Mouse (Mus musculus): ENCODE results near the gene Rln3. TPM values are rescaled to one million over a fixed set of nuclear protein-coding genes. Genes with fewer than 3 reads are reported as not detected.

The Rln3 gene
- polyA plus RNA-seq, 1 experiment from 2014 or later = not detected

DNA sequence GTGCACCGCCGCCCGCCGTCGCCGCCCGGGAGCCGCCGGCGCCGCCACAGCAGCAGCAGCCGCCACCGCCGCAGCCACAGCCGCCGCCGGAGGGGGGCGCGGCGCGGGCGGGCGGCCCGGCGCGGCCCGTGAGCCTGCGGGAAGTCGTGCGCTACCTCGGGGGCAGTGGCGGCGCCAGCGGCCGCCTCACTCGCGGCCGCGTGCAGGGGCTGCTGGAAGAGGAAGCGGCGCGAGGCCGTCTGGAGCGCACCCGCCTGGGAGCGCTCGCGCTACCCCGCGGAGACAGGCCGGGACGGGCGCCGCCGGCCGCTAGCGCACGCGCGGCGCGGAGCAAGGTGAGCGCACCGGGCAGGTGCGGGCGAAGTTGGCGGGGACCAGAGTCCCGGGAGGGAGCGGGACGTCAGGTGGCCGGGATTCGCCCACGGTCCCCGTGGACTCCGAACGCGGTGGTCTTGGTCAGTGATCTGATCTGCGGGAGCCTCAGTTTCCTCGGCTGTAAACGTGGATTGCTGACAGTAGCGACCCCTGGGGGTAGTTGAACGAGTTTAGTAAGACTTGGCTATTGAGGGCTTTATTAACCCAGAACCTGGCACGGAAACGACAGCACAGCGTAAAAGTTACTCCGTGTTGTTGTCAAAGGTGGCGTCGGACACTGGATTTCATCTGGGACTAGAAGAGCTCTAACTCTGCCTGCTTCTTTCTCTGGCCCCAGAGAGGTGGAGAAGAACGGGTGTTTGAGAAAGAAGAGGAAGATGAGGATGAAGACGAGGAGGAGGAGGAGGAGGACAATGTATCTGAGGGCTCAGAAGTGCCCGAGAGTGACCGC is 46.4 kb downstream of the Rln3 start:
- Histone ChIP-seq H3K36me3 (ENCODE audit: control insufficient read depth, insufficient read depth, low read length) (peaks cover 30% of the 10 kb centered on the region), H3K4me3 (ENCODE audit: low read depth, low read length) (peak overlapping the region; percentile 71), H3K27ac (ENCODE audit: low read depth, low read length) (peak overlapping the region; percentile 97), H3K9me3 (replicated peaks; ENCODE audit: control insufficient read depth, low read length) (no peaks in the 10 kb centered on the region), H3K9ac (ENCODE audit: low read length) (peak overlapping the region; percentile 84), H3K4me1 (ENCODE audit: control insufficient read depth, insufficient read depth, low read length) (peaks cover 15% of the 10 kb centered on the region), H3K27me3 (replicated peaks; ENCODE audit: control insufficient read depth, insufficient read depth, low read length) (peaks cover 10% of the 10 kb centered on the region), H3K4me2 (ENCODE audit: low read length) (peak overlapping the region; percentile 85)
- under 1% methylated on average over 73 of the region's 92 CpGs for WGBS
- ATAC-seq (peak; percentile 36), DNase-seq (ENCODE audit: low spot score) (peak; percentile 88)

DNA sequence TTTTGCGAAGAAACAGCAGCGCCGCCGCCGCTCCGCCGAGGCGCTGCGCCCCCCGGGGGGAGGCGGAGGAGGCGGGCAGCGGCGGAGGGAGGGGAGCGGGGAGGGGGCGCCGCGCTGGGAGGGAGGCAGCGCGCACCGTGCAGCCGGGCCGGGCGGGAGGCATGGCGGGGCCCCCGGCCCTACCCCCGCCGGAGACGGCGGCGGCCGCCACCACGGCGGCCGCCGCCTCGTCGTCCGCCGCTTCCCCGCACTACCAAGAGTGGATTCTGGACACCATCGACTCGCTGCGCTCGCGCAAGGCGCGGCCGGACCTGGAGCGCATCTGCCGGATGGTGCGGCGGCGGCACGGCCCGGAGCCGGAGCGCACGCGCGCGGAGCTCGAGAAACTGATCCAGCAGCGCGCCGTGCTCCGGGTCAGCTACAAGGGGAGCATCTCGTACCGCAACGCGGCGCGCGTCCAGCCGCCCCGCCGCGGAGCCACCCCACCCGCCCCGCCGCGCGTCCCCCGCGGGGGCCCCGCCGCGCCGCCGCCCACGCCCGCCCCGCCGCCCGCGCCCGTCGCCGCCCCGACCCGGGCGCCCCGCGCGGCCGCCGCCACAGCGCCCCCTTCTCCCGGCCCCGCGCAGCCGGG is 47.2 kb downstream of the Rln3 start, which contains the start of gene Samd1:
Gene Samd1, plus strand, starts transcription at position 162 of the 631 bp plus-strand sequence.
- 1% methylated on average over 35 of the region's 112 CpGs for WGBS
- DNase-seq (ENCODE audit: low spot score) (peak; percentile 73), ATAC-seq (peak; percentile 24)
- Histone ChIP-seq H3K9ac (ENCODE audit: low read length) (peak within 1 kb of the TSS; percentile 84), H3K27me3 (replicated peaks; ENCODE audit: control insufficient read depth, insufficient read depth, low read length) (peaks cover 10% of the 10 kb centered on the region), H3K4me3 (ENCODE audit: low read depth, low read length) (peak within 1 kb of the TSS; percentile 76), H3K36me3 (ENCODE audit: control insufficient read depth, insufficient read depth, low read length) (peaks cover 34% of the 10 kb centered on the region), H3K9me3 (replicated peaks; ENCODE audit: control insufficient read depth, low read length) (no peaks in the 10 kb centered on the region), H3K4me1 (ENCODE audit: control insufficient read depth, insufficient read depth, low read length) (peaks cover 15% of the 10 kb centered on the region), H3K27ac (ENCODE audit: low read depth, low read length) (peak within 1 kb of the TSS; percentile 97), H3K4me2 (ENCODE audit: low read length) (peak within 1 kb of the TSS; percentile 85)

DNA sequence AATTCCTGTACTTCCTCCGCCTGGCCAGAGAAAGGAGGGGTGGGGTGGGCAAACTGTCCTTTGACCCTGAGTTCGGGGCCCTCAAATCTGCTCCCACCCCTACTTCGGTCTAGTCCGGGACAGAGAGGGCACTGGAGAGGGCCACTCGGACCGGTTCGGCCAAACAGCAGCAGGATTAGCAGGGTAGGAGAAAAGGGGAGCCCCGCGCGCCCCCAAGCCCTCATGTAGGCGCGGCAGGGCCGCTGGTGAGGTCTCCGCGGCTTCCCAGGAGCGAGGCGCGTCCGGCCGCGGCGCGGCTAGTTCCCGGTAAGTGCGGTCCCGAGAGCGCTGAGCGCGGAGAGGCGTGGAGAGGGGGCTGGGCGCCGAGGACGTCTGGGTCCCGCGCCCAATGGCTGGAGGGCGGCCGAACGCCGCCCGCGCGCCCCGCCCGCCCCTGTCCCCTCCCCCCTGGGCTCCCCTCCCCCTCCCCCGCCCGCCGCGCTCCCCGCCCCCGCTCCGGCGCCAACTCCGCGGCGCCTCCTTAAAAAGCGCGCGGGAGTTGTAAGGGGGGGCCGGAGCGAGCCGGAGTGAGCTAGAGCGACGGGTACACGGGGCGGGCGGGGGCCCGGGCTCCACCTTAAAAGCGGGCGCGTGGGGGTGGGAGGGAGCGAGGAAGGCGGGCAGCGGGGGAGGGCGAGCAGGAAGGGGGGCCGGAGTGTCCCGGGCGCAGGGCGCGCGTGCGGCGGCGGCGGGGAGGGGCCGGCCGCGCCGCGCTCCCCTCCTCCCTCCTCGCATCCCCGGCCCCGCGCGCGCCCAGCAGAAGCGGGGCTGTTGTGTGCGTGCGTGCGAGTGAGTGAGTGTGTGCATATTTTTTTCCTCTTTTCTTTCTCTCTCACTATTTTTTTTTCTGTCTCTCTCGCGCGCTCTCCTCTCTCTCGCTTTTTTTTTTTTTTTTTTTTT is 48.0 kb downstream of the Rln3 start:
- Histone ChIP-seq H3K27me3 (replicated peaks; ENCODE audit: control insufficient read depth, insufficient read depth, low read length) (peaks cover 10% of the 10 kb centered on the region), H3K27ac (ENCODE audit: low read depth, low read length) (peak overlapping the region; percentile 97), H3K36me3 (ENCODE audit: control insufficient read depth, insufficient read depth, low read length) (peaks cover 42% of the 10 kb centered on the region), H3K4me2 (ENCODE audit: low read length) (peak overlapping the region; percentile 85), H3K4me1 (ENCODE audit: control insufficient read depth, insufficient read depth, low read length) (peaks cover 15% of the 10 kb centered on the region), H3K9me3 (replicated peaks; ENCODE audit: control insufficient read depth, low read length) (no peaks in the 10 kb centered on the region), H3K9ac (ENCODE audit: low read length) (peak overlapping the region; percentile 84), H3K4me3 (ENCODE audit: low read depth, low read length) (peak overlapping the region; percentile 76)
- 1% methylated on average over 36 of the region's 103 CpGs for WGBS
- DNase-seq (ENCODE audit: low spot score) = peak; percentile 92
- ATAC-seq = peak; percentile 80

DNA sequence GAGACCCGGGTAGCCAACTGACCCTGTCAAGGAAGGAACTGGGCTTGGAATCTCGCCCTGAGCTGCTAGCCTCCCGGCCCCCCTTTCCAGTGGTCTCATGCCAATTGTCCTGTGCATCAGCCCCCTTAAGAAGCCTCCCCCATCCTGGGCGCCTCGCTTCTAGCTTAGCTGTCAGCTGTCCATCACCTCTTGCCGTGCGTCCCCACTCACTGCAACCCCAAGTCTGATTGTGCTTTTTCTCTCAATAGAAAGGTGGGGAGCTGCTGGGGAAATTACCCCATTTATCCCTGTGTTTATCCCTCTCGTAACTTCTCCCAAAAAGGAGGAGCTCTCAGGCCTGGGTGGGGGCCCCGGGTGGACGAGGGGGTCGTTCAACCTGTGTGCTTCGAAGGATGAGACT is 48.8 kb downstream of the Rln3 start:
- H3K4me3 ChIP-seq (ENCODE audit: low read depth, low read length) = no peak overlapping the region
- no peaks in the 10 kb centered on the region for H3K9me3 ChIP-seq (replicated peaks; ENCODE audit: control insufficient read depth, low read length)
- peaks cover 9% of the 10 kb centered on the region for H3K4me1 ChIP-seq (ENCODE audit: control insufficient read depth, insufficient read depth, low read length)
- peaks cover 42% of the 10 kb centered on the region for H3K36me3 ChIP-seq (ENCODE audit: control insufficient read depth, insufficient read depth, low read length)
- no peak for DNase-seq (ENCODE audit: low spot score)
- H3K27me3 ChIP-seq (replicated peaks; ENCODE audit: control insufficient read depth, insufficient read depth, low read length) = peaks cover 8% of the 10 kb centered on the region
- WGBS = 10% methylated on average over 12 of the region's 12 CpGs
- H3K27ac ChIP-seq (ENCODE audit: low read depth, low read length) = peak overlapping the region; percentile 97; the same call in 1 of the 2 replicates
- peak overlapping the region; percentile 85 for H3K4me2 ChIP-seq (ENCODE audit: low read length)
- H3K9ac ChIP-seq (ENCODE audit: low read length) = no peak overlapping the region
- ATAC-seq = no peak

DNA sequence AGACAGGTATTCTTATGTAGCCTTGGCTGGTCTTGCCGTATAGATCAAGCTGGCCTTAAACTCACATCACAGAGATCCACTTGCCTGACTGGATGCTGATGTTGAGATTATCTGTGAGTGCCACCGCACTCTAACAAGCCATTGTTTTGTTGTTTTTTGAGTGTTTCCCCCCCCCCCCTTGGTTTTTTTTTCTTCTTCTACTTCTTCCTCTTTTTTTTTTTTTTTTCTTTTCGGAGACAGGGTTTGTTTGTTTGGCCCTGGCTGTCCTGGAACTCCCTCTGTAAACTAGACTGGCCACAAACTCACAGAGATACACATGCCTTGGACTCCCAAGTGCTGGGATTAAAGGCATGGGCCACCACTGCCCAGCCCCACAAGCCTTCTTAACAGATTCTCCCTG is 50.8 kb downstream of the Rln3 start:
- 89% methylated on average over 3 of the region's 3 CpGs for WGBS
- no peak overlapping the region for H3K4me3 ChIP-seq (ENCODE audit: low read depth, low read length)
- H3K36me3 ChIP-seq (ENCODE audit: control insufficient read depth, insufficient read depth, low read length) = peaks cover 46% of the 10 kb centered on the region
- peaks cover 4% of the 10 kb centered on the region for H3K4me1 ChIP-seq (ENCODE audit: control insufficient read depth, insufficient read depth, low read length)
- no peak for DNase-seq (ENCODE audit: low spot score)
- H3K4me2 ChIP-seq (ENCODE audit: low read length) = no peak overlapping the region
- no peak overlapping the region for H3K27ac ChIP-seq (ENCODE audit: low read depth, low read length)
- no peak for ATAC-seq
- H3K9me3 ChIP-seq (replicated peaks; ENCODE audit: control insufficient read depth, low read length) = no peaks in the 10 kb centered on the region
- H3K9ac ChIP-seq (ENCODE audit: low read length) = no peak overlapping the region
- H3K27me3 ChIP-seq (replicated peaks; ENCODE audit: control insufficient read depth, insufficient read depth, low read length) = no peaks in the 10 kb centered on the region

MicroRNAs encoded within 50 kb of the gene (microRNA counts, 519-probe panel; counts per million panel counts)
- microRNA mmu-miR-1199 = not detected
- microRNA mmu-miR-709 = 3,679 counts per million, percentile 38 among the panel's probes with 10 or more counts

Small RNA genes within 50 kb of the gene (microRNA-seq; reads per million reads assigned to microRNA genes)
- gene Mir1199 (not detected), gene Mir709 (not detected), gene Mir8111 (2.0 reads per million, percentile 10 among the genes with 10 or more reads in this experiment)

Other genes starting within 250 kb of the Rln3 start
- gene Adgrl1, start 144.9 kb downstream of the Rln3 start, polyA plus RNA-seq (2014; fragmentation: Nextera tagmentation; extraction: Ambion mirVana) = 44.4 and 50.9 TPM in 2 replicates
- 0.61 and 0.93 TPM in 2 replicates for gene Gm10644, start 89.8 kb downstream of the Rln3 start, polyA plus RNA-seq (2014; fragmentation: Nextera tagmentation; extraction: Ambion mirVana)
- 23.8 and 31.6 TPM in 2 replicates for gene Asf1b, start 89.5 kb downstream of the Rln3 start, polyA plus RNA-seq (2014; fragmentation: Nextera tagmentation; extraction: Ambion mirVana)
- 117 and 132 TPM in 2 replicates for gene Prkaca, start 72.0 kb downstream of the Rln3 start, polyA plus RNA-seq (2014; fragmentation: Nextera tagmentation; extraction: Ambion mirVana)
- 12.9 and 14.4 TPM in 2 replicates for gene Samd1, start 47.3 kb downstream of the Rln3 start, polyA plus RNA-seq (2014; fragmentation: Nextera tagmentation; extraction: Ambion mirVana)
- 0.77 and 1.3 TPM in 2 replicates for gene 1700067K01Rik, start 43.5 kb downstream of the Rln3 start, polyA plus RNA-seq (2014; fragmentation: Nextera tagmentation; extraction: Ambion mirVana)
- not detected in 2 replicates for gene 2210011C24Rik, start 32.8 kb downstream of the Rln3 start, polyA plus RNA-seq (2014; fragmentation: Nextera tagmentation; extraction: Ambion mirVana)
- 0.33 and 0.53 TPM in 2 replicates for gene Palm3, start 23.5 kb downstream of the Rln3 start, polyA plus RNA-seq (2014; fragmentation: Nextera tagmentation; extraction: Ambion mirVana)
- 0.19 and 0.70 TPM in 2 replicates for gene Il27ra, start 2.4 kb downstream of the Rln3 start, polyA plus RNA-seq (2014; fragmentation: Nextera tagmentation; extraction: Ambion mirVana)
- gene Gm10643, start 20.1 kb upstream of the Rln3 start, polyA plus RNA-seq (2014; fragmentation: Nextera tagmentation; extraction: Ambion mirVana) = 1.3 and 1.5 TPM in 2 replicates
- 6.8 and 8.7 TPM in 2 replicates for gene Rfx1, start 21.8 kb upstream of the Rln3 start, polyA plus RNA-seq (2014; fragmentation: Nextera tagmentation; extraction: Ambion mirVana)
- gene Dcaf15, start 59.8 kb upstream of the Rln3 start, polyA plus RNA-seq (2014; fragmentation: Nextera tagmentation; extraction: Ambion mirVana) = 15.8 and 17.8 TPM in 2 replicates
- gene Podnl1, start 81.0 kb upstream of the Rln3 start, polyA plus RNA-seq (2014; fragmentation: Nextera tagmentation; extraction: Ambion mirVana) = 0.22 and 0.23 TPM in 2 replicates
- gene Cc2d1a, start 102.9 kb upstream of the Rln3 start, polyA plus RNA-seq (2014; fragmentation: Nextera tagmentation; extraction: Ambion mirVana) = 14.7 and 21.7 TPM in 2 replicates
- 1.7 and 2.3 TPM in 2 replicates for gene 4930432K21Rik, start 103.0 kb upstream of the Rln3 start, polyA plus RNA-seq (2014; fragmentation: Nextera tagmentation; extraction: Ambion mirVana)
- gene Nanos3, start 140.2 kb upstream of the Rln3 start, polyA plus RNA-seq (2014; fragmentation: Nextera tagmentation; extraction: Ambion mirVana) = 4.5 and 8.3 TPM in 2 replicates
- gene Zswim4, start 192.1 kb upstream of the Rln3 start, polyA plus RNA-seq (2014; fragmentation: Nextera tagmentation; extraction: Ambion mirVana) = 22.6 and 26.9 TPM in 2 replicates
- gene D8Ertd738e, start 204.7 kb upstream of the Rln3 start, polyA plus RNA-seq (2014; fragmentation: Nextera tagmentation; extraction: Ambion mirVana) = 266 and 329 TPM in 2 replicates
- 43.6 and 48.8 TPM in 2 replicates for gene Mri1, start 212.3 kb upstream of the Rln3 start, polyA plus RNA-seq (2014; fragmentation: Nextera tagmentation; extraction: Ambion mirVana)
- 27.6 and 28.9 TPM in 2 replicates for gene Ccdc130, start 225.4 kb upstream of the Rln3 start, polyA plus RNA-seq (2014; fragmentation: Nextera tagmentation; extraction: Ambion mirVana)

Data from forebrain, embryonic 14.5 days (tissue).